Mouse (Mus musculus) yolk sac, embryonic 10.5 days (tissue): ENCODE data around the gene Cdkn2aip.

Source experiments
- DNase-seq: peaks from one replicate; pipeline ENCODE4 v3.0.0-alpha.2; 2017; ENCODE audit warnings: low spot score

Gene Cdkn2aip

DNA sequence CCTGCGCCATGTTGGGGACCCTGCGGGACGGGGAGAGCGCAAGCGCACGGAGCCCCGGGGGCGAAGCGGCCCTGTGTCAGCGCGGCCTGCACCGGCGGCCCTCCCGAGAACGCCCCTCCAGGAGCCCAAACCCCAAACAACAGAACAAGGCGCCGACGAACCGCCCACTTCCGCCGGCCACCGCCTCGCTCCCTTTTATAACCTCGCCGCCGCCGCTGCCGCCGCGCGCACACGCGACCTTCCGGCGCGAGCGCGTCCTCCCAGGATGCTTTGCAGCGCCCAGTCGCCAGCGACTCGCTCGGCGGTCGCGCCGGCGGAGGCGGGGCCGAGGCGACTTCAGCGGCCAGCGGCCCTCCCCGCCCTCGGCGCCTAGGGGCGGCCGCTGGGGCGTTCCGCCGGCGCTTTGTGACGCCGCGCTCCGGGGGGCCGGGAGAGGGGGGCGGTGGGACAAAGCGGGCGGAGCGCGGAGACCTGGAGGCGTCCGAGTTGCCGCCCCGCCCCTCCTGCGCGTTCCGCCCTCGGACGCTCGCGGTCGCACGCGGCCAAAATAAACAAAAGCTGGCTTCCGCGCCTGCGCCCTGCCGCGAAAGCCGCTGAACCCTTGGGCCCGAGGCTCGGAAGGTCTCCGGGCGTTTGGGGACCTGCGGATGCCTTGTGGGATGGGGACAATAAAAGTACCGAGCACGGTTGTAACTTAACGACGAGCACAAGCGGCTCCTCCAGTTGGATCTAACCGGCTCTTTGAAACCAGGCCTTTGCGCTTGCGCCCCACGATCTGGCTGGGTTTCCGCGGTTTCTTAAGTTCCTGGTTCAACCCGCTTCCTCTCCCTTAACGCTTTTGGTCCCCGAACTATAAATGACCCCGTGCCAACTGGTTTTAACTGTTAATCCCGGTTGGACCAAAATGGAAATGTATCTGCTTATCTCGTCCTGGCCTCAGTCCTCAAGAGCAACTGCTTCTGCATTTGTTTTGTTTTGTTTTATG, at the start of gene Cdkn2aip:
Cdkn2aip (minus strand) TSS at position 172 of the 985 bp plus-strand sequence.
- DNase-seq: peak; percentile 95

DNA sequence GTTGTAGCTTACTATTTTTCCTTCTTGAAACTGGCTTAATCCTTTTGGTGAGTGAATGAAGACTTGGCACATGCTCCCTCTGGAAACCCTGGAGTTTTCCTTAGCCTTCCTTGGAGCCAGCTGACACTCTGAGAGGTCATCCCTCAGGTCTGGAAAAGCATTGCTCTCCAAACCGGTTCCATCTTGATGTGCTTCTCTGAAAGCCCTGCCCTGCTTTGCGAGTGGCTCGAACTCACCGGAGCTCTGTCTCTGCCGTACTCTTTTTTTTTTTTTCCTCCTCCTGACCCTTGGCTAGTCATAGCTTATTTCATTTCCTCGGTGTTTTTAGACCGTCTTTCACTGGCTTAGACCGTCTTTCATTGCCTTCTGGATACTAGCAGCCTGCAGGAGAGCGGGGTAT, 49.5 kb upstream of the Cdkn2aip start:
- DNase-seq: no peak

DNA sequence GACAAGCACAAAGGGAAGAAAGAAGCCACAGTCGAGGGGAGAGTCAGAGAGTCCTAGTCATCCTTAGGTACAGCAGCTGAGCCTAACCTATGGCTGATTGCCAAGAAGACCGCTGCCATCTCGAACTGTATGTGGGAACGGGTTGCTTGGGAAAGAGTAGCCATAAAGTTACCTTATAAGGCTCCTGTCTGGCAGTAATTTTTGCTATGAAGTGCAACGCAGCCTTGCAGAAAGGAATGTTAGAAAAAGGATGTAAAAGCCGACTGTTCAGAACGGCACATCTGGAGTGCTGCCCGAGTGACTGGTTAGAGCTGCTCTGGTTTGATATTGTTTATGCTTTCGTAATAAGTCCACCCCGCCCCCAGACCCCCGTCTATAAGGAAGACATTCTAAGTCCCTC, 47.0 kb upstream of the Cdkn2aip start:
- no peak for DNase-seq

DNA sequence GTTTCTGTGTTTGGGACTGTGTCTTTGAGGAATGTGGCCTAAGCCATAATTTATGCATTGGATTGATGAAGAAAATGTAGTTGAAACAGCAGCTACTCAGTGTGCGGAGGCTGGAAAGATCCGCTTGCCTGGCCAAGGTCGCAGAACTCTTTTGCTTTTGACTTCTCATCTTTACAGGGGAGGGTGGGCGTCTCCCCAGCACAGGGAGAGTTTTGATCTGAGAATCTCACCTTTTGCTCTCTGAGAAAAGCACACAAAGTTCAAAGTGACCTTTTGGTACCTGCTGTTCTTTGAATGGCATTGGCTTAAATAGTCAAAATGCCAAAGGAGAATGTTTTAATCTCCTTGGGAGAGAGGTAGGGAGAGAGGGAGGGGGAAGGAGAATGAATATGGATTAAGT, 46.5 kb upstream of the Cdkn2aip start:
- DNase-seq: no peak

DNA sequence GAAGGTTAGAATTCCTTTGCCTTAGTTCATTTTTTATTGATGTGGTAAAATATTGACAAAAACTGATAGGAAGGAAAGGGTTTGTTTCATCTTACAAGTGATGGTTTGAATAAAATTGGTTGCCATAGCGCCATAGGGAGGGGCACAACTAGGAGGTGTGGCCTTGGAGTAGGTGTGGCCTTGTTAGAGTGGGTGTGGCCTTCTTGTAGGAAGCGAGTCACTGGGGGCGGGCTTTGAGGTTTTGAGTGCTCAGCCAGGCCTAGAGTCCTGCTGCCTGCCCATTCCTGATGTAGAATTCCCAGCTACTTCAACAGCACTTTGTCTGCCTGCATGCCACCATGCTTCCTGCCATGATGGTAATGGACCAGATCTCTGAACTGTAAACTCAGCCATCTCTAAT, 39.4 kb upstream of the Cdkn2aip start:
- DNase-seq: no peak

DNA sequence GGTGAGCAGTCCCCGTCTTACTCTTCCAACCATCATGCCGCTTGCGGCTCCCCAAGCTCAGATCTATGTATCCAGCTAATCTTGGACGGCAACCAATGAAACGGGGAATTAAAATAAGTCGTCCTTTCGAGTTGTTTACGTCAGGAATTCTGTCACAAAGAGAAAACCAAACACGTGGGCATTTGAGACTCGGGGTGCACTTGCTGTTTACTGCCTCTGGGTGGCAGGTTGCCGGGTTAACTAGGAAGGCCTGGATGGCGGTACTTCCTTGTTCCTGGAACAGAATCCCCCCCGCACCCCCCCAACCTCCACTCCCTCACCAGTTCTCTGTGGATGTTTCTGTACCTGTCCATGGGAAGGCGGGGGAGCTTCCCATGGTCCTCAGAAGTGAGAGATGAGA, 36.4 kb upstream of the Cdkn2aip start:
- DNase-seq: no peak

DNA sequence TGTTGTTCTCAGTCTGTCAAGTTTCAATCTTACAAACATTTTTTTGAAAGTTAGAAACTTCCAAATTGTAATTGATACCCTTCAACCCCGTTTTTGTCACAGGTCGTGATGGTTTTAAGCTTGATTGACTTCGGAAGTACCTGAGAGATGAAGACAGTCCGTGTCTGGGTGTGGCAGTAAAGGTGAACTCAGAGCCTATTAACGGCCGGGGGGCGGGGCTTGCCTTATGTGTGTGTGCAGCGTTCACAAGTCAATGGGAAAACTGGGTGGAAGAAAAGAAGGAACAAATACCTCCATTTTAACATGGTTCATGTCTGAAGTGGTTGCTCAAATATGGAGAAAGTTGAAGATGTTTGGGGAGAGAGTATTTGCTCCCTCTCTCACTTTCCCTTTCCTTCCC, 35.8 kb upstream of the Cdkn2aip start:
- no peak for DNase-seq

DNA sequence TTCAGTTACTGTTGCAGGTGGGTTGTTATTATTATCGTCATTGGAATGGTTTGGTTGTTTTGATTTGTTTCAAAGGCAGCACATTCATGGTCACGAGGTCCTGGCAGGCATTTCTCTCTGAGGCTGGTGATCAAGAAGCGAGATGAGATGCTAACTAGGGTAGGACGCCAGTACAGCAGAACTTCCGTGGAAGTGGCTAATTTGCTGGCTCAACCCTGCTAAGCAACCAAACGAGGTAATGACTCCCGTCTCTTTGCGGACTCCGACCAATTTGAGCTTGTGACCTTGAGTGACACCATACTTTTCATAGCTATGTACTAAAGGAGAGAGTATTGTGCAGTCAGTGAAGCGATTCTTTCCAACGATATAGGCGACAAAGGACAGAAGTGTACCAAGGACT, 32.6 kb upstream of the Cdkn2aip start:
- DNase-seq: no peak

DNA sequence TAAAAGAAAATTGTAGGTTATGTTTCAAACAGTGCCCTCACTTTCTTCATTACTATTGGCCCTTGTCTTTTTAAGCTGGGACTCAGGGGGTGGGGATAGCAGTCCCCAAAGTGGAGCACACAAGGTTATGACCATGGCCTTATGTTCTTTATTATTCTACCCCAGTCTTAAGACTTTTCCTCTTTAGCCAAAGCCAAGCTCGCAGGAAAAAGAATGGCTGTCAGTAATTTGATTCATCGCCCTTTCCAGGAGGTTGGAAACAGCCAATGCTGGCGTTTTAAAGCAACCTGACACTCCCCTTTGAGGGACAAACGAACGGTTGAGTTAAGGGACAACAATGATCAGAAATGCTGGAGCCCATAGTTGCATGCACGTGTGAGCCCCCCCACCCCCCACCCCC, 32.1 kb upstream of the Cdkn2aip start:
- no peak for DNase-seq

DNA sequence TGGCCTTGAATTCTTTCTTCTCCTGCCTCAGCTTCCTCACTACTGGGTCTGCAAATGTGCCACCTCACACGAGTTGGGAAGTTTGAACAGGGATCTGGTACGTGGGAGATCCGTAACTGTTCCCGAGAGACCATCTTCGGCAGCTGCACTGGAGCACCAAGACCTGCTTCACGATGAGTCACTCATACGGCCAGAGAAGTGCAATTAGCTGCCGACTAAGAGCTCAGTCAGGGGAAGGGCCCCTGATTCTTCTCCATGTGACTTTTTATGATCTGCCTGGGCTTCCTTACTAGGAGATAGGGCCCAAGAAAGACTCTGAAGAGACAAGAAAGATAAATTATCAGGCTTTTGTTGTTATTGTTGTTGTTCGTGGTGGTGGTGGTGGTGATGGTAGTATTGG, 31.1 kb upstream of the Cdkn2aip start:
- no peak for DNase-seq

DNA sequence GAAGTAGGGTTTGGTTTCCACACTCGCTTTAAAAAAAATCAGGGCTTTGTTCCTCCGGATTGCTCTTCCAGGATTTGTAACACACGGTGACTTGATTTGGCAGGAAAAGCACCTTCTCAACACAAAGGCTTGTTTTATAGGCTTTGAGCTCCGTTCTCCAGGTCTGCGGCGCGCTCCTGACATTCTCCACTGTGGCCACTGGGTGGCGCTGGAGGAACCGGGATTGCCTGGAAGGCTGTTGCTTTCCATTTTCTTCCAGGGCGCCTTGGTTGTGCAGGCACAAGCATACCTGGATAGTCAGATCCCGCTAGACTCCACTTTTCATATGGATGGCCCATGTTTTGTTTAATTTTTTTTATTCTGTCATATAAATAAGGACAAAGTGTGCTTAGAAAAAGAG, 29.7 kb upstream of the Cdkn2aip start:
- peak; percentile 62 for DNase-seq

DNA sequence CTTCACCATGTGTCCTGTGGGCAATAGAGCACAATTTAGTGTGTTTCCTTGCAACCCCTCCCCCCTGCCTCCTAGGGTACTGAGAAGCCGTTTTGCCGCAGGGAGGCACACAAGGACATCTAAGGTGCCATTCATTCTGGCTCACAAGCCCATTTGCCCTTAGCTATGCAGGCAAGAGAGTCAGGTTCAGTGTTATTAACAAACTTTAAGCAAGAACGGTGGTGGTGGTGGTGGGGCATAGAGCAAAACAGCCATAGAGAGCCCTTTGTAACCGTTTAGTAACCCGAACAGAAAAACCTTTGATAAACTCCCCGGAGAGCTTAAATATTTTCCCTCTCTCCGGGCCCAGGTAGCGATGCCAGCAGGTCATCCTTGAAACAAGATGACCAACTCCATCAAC, 29.3 kb upstream of the Cdkn2aip start:
- DNase-seq: no peak

DNA sequence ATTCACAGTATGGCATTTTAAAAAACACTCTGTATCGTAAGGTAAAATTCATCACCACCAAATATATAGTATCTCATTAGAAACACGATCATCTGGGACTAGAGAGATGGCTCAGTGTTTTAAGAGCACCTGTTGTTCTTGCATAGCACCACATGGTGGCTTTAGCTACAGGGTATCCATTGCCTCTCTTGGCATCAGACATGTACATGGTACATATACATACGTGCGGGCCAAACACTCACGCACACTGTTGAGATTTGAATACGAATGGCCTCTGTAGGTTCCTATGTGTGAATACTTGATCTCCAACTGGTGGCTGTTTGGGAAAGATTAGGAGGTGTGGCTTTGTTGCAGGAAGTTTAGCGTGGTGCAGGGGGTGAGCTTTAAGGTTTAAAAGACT, 28.6 kb upstream of the Cdkn2aip start:
- no peak for DNase-seq

DNA sequence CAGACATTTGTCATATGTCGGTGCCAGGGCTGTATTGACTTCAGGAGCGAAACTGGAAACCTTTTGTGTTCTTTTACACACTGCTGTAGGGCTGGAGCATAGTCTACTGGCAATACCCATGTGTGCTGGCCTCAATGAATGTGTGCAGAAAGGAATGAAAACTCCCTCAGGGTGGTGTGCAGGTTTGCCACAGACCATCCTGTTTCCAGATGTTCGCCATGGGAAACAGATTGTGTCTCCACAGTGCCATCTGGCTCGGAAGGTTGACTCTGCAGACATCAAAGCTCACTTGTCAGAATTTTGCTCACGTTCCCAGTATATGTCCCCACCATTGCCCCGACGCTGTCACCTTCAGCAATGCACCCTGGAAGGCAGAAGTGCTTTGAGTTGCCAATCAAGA, 23.4 kb upstream of the Cdkn2aip start:
- no peak for DNase-seq

DNA sequence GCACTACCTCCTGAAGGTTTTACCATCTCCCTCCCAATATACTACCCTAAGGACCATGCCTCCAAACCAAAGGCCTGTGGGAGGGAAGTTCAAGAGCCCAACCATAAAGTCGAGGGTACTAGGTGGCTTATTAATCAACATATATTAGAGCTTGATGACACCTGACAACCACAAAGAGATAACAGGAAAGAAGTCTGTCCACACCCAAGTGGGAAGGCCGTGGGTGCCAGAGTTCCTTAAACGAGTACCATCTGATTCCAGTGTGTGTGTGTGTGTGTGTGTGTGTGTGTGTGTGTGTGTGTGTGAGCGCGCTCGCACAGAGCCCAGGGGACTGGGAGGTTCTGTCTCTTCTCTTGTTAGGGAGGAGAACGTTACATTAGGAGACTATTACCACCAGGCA, 15.6 kb upstream of the Cdkn2aip start:
- no peak for DNase-seq

DNA sequence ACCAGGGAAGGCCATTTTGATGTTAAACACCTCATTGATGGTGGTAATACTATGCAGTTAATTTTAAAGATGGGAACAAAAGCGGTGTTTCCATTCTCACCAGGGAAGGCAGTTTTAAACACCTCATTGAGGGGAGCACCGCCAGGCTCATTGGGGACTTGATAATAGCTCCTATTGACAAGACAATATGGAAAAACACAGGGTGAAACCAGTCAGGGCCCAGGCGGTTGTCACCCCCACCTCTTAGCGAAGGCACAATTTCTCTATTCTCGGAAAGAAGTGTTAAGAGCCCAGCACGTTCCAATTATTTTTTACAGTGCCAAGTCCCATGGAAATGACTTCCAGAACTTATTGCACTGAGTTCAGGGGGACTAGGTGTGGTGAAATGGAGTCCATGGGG, 13.2 kb upstream of the Cdkn2aip start:
- no peak for DNase-seq

DNA sequence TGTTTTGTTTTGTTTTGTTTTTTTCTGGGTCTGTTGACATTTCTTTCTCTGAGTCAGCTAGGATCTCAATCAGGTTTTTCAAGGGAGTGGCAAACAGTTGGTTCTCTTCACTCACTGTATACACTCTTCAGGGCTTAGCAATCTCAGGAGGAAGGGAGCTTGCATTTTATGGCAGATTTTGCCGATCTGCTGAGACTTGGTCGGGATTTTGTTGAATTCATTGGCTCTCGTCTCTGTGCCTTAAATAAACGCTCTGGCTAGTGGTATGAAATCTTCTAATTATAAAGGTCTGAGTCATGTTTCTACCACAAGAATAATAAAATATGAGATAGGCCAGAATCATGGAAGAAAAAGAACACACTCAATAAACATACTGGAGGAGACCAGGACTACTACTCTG, 7.9 kb upstream of the Cdkn2aip start:
- DNase-seq: no peak

DNA sequence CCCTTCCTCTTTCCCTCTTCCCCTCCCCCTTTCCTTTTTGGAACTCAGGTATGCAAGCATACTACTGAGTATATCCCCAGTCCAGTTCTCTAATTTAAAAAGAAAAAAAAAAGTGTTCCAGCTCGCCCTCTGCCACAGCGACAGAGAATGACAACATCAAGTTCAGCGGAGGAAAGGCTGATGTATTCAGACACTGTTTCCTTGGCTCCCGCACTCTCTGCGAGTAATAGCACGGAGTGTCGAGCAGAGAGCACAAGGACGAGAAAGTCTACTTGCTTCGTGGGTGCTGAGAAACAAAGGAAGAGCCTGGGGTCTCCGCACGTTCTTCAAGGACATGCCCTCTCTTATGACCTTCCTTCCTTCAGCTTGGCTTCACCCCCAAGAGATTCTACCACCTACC, 4.9 kb upstream of the Cdkn2aip start:
- no peak for DNase-seq

DNA sequence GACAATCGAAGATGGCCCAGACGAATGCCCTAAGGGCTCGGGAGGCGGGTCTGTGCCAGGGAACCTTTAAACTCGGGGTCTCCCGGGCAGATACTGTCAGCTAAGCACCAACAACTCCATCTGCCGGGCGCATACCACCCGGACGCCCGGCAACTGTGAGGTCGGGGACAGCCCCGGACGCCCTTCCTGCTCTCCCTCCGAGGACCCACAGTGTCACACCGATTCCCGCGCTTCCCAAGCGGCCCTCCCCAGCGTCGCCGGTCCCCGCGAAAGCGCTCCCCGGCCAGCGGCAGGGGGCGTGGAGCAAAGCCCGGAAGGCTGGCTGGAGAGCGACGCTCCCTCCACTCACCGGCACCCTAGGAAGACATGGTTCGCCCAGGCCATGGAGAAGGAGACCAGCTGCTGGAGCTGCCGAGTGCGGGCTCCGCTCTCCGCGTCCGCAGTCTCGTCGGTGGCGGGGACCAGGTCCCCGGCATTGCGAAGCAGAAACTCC, 515 bp downstream of the Cdkn2aip start:
- DNase-seq: no peak

DNA sequence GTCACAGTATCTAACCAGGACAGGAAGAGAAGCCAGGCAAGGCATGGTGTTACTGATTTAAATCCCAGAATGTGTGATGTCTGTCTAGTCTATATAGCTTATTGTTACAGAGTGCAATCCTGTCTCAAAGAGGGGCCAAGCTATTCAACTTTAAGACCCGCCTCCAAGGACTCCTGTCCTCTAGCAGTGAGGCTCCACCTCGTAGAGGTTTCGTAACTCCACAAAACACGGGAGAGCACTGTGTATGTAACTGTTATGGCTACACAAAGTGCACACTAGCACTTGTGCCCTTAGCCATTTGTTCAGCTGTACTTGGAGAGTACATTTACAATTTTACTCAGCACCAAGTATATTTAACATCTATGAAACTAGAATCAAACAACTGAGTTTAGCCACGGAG, 5.6 kb downstream of the Cdkn2aip start:
- no peak for DNase-seq

DNA sequence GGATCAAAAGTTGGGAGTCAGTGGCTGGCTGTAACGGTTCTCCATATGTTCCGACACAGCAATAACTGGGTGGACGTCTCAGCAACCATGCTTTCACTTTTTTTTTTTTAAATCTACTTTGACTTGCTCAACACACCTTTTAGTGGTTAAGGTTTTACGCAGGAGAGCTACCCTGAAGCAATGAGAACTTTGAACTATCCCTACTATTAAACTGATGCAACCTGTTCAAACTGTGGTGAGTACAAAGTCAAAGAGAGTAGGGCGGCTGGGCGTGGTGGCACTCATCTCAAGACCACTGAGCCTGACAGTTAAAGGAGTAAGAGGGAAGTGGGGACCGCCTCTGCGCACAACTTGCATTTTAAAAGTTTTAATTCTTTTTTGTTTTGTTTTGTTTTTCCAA, 7.0 kb downstream of the Cdkn2aip start:
- peak; percentile 74 for DNase-seq

DNA sequence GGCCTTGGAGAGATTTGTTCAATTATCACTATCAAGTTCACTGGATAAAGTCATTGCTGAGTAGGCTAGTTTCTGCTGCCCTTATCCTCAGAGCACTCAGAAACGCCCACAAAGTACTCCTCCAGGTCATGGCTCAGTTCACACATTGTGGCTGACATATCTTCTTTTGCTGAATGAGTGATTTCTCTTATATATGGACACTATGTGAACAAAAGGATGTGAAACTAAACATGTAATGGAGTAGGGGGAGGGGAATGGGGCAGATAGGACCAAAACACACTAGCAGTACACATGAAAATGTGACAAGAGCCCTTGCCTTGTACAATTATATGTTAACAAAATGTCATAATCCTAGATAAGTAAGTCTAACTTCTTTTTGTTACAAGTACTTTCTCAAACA, 11.4 kb downstream of the Cdkn2aip start:
- DNase-seq: no peak

DNA sequence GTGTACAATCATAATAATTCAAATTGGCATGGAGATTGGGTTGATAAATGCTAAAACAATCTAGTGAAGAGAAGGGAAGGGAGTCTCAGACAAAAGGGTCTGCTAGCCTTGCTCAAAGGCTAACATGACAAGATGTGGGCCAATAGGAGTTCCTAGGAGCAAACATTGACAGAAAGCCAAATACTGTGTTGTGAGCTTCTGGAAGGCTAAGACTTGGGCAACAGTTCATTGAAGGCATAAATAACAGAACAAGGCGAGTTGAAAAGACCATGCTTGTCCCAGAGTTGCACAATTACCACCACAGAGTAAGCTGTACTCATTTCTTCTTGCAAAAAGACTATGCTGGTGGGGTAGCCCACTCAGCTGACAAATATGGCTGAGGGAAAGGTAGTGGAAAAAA, 16.0 kb downstream of the Cdkn2aip start:
- DNase-seq: no peak
